In the genomic region with DNA sequence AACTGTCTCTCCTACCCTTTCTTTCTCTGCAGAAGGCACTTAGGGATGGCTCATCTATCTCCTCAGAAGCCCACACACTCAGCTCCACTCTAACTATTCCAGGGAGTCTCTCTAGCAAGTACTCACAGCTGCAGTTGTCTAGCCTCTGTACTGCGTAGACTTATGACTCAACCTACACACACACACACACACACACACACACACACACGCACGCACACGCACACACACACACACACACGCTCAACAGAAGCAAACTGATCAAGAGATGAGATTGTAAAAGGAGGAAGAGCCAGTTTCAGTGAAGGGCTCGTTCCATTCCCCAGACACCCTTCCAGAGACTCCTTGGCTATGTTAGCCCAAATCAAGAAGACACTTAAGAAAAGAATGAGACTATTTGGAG, we compare ENCODE assay signal across 27 mouse cellular contexts. TPM values are rescaled to one million over a fixed set of nuclear protein-coding genes. Genes with fewer than 3 reads are reported as not detected.
DNase-seq lines count a peak whose midpoint lies in the region; ATAC-seq and TF ChIP-seq lines count a peak whose summit lies in the region.
"Had no signal": no experiment of that assay in that cellular context is flagged by ENCODE, and none has a peak within 500 bp of the region (broad histone marks: within the 10 kb centered on the region; RNA-seq: fewer than 3 reads in every experiment).

No protein-coding gene starts in this region.

- H3K4me2 ChIP-seq in lung, postnatal 0 days (replicated peaks; ENCODE audit: low read depth, low read length): no peak overlapping the region
- H3K4me2 ChIP-seq: heart, embryonic 13.5 days; limb, embryonic 13.5 days; liver, embryonic 12.5 days had no signal

- TF ChIP-seq POLR2A in MEL (IDR thresholded peaks at IDR 0.05; ENCODE audit: control insufficient read depth in 1 of 2, insufficient read depth in 1 of 2, low read depth in 1 of 2, low read length in 2 of 2, poor library complexity in 1 of 2): peak in 1 of 2 experiments; percentile 20; a peak in 1 of 4 replicates

- H3K4me3 ChIP-seq in MEL (ENCODE audit: control insufficient read depth in 1 of 2, insufficient read depth in 1 of 2, low read depth in 2 of 2, low read length in 2 of 2): no peak overlapping the region
- no peak overlapping the region for H3K4me3 ChIP-seq in lung, postnatal 0 days (ENCODE audit: low read depth, low read length)
- H3K4me3 ChIP-seq: heart, embryonic 13.5 days; limb, embryonic 13.5 days; liver, embryonic 12.5 days; megakaryocyte, embryonic 14.5 days had no signal

- WGBS in lung, postnatal 0 days: 79% methylated on average over 6 of the region's 6 CpGs

- peaks cover 29 to 43% of the 10 kb centered on the region in 2 experiments for H3K36me3 ChIP-seq in MEL (ENCODE audit: control insufficient read depth in 1 of 2, insufficient read depth in 2 of 2, low read length in 2 of 2)
- no peaks in the 10 kb centered on the region; the same call in 1 of the 2 replicates for H3K36me3 ChIP-seq in lung, postnatal 0 days (ENCODE audit: insufficient read depth, low read length)

- TF ChIP-seq RAD21 in MEL (IDR thresholded peaks at IDR 0.05; ENCODE audit: low read depth, low read length): no peak

- H3K27ac ChIP-seq in MEL (ENCODE audit: control insufficient read depth, low read depth, low read length): peak overlapping the region; percentile 30
- H3K27ac ChIP-seq in lung, postnatal 0 days (ENCODE audit: low read length): no peak overlapping the region
- H3K27ac ChIP-seq: heart, embryonic 13.5 days; hindbrain, postnatal 0 days; limb, embryonic 13.5 days; liver, embryonic 12.5 days had no signal

- TF ChIP-seq EP300 in MEL (IDR thresholded peaks at IDR 0.05; ENCODE audit: low read depth in 1 of 2, low read length in 2 of 2): peak; percentile 65 to 68; a peak in 3 of 4 replicates
- no peak for TF ChIP-seq EP300 in lung, postnatal 0 days (IDR thresholded peaks at IDR 0.05)

- H3K9ac ChIP-seq in MEL (ENCODE audit: control insufficient read depth, low read depth, low read length, poor library complexity, severe bottlenecking): no peak overlapping the region
- no peak overlapping the region for H3K9ac ChIP-seq in lung, postnatal 0 days (replicated peaks; ENCODE audit: low read depth)
- H3K9ac ChIP-seq: heart, embryonic 13.5 days; limb, embryonic 13.5 days; liver, embryonic 12.5 days had no signal

- no peaks in the 10 kb centered on the region for H3K27me3 ChIP-seq in MEL (ENCODE audit: control insufficient read depth in 1 of 2, insufficient read depth in 2 of 2, low read length in 2 of 2)
- no peaks in the 10 kb centered on the region for H3K27me3 ChIP-seq in lung, postnatal 0 days (replicated peaks; ENCODE audit: insufficient read depth, low read length)
- H3K27me3 ChIP-seq: heart, embryonic 13.5 days; limb, embryonic 13.5 days; liver, embryonic 12.5 days; megakaryocyte, embryonic 14.5 days; Patski had no signal

- H3K4me1 ChIP-seq in MEL (ENCODE audit: control insufficient read depth in 1 of 2, insufficient read depth in 2 of 2, low read length in 2 of 2): peaks cover 9 to 20% of the 10 kb centered on the region in 2 experiments
- no peaks in the 10 kb centered on the region for H3K4me1 ChIP-seq in lung, postnatal 0 days (ENCODE audit: insufficient read depth, low read depth, low read length)
- H3K4me1 ChIP-seq: limb, embryonic 13.5 days had no signal

- TF ChIP-seq CTCF in MEL (IDR thresholded peaks at IDR 0.05 in 2 of 3, conservative IDR thresholded peaks at IDR 0.05 in 1 of 3; ENCODE audit: control insufficient read depth in 1 of 3, insufficient read depth in 1 of 3, low read depth in 2 of 3, low read length in 3 of 3, poor library complexity in 1 of 3, severe bottlenecking in 1 of 3): no peak
- TF ChIP-seq CTCF in lung, postnatal 0 days (IDR thresholded peaks at IDR 0.05): no peak

- H3K79me2 ChIP-seq in MEL (ENCODE audit: control insufficient read depth, insufficient read depth, low read length, poor library complexity): peaks cover 66% of the 10 kb centered on the region

- peak; percentile 62 for DNase-seq in right cerebral cortex, adult 18-20 months
- no peak for DNase-seq in right cerebral cortex, postnatal 4 days
- peak; percentile 39 for DNase-seq in CD4-positive helper T cell, adult 2 months (ENCODE audit: low read depth, low spot score)
- peak; percentile 81 for DNase-seq in MEL (ENCODE audit: low read depth, low spot score)
- no peak for DNase-seq in lung, postnatal 0 days (ENCODE audit: low spot score)
- no peak for DNase-seq in cerebellum, postnatal 4 days (ENCODE audit: low spot score in 2 of 2)
- DNase-seq in Muller cell, postnatal 12 days (ENCODE audit: inconsistent ontology term): no peak
- DNase-seq: cerebellum, adult 2 months; cerebellum, postnatal 25 days; gastrocnemius, postnatal 14 days; heart, adult 11 months; heart, postnatal 14 days; kidney, adult 9 months; kidney, postnatal 14 days; layer of hippocampus, postnatal 36 days; lung, adult 18-20 months; lung, postnatal 14 days; midbrain, embryonic 14.5 days had no signal

- ATAC-seq in megakaryocyte progenitor cell, adult 5-6 weeks (replicated peaks; ENCODE audit: poor library complexity): peak; percentile 36
- ATAC-seq in lung, postnatal 0 days: no peak
- ATAC-seq: forebrain, embryonic 14.5 days; hindbrain, postnatal 0 days; intestine, embryonic 16.5 days; liver, embryonic 12.5 days; Patski had no signal

- no peaks in the 10 kb centered on the region for H3K9me3 ChIP-seq in MEL (replicated peaks; ENCODE audit: insufficient read depth, low read length)
- no peaks in the 10 kb centered on the region for H3K9me3 ChIP-seq in lung, postnatal 0 days (ENCODE audit: low read length)
- H3K9me3 ChIP-seq: heart, embryonic 13.5 days; limb, embryonic 13.5 days; liver, embryonic 12.5 days had no signal

TF ChIP-seq in MEL, 35 proteins besides CTCF, POLR2A, EP300 and RAD21 (continues in another document):
- TF ChIP-seq SIN3A (IDR thresholded peaks at IDR 0.05; ENCODE audit: low read length): peak; percentile 60; the same call in 1 of the 2 replicates
- TF ChIP-seq ELF1 (IDR thresholded peaks at IDR 0.05; ENCODE audit: low read depth, low read length): peak; percentile 31; the same call in 1 of the 2 replicates
- TF ChIP-seq MAFK (IDR thresholded peaks at IDR 0.05; ENCODE audit: borderline replicate concordance, low read depth, low read length): no peak
- TF ChIP-seq POLR2AphosphoS2 (IDR thresholded peaks at IDR 0.05; ENCODE audit: low read length): no peak
- TF ChIP-seq HCFC1 (IDR thresholded peaks at IDR 0.05; ENCODE audit: low read depth, low read length): 0 out of 2 replicates have a peak, but pooled peaks have one; percentile 32
- no peak for TF ChIP-seq ZMIZ1 (IDR thresholded peaks at IDR 0.05; ENCODE audit: low read depth, low read length)
- TF ChIP-seq GABPA (IDR thresholded peaks at IDR 0.05; ENCODE audit: low read depth, low read length): no peak
- TF ChIP-seq TCF12 (IDR thresholded peaks at IDR 0.05; ENCODE audit: low read depth, low read length): peak; percentile 56
- TF ChIP-seq TAL1 (IDR thresholded peaks at IDR 0.05; ENCODE audit: low read length): no peak
- no peak; the same call in 1 of the 2 replicates for TF ChIP-seq RCOR1 (IDR thresholded peaks at IDR 0.05; ENCODE audit: low read depth, low read length)
- peak; percentile 80 for TF ChIP-seq ETS1 (IDR thresholded peaks at IDR 0.05; ENCODE audit: low read depth, low read length)
- no peak for TF ChIP-seq USF2 (IDR thresholded peaks at IDR 0.05; ENCODE audit: borderline replicate concordance in 1 of 2, insufficient read depth in 1 of 2, low read depth in 1 of 2, low read length in 2 of 2)
- TF ChIP-seq UBTF (IDR thresholded peaks at IDR 0.05; ENCODE audit: borderline replicate concordance, insufficient read depth, low read depth, low read length): no peak
- no peak for TF ChIP-seq TBP (IDR thresholded peaks at IDR 0.05; ENCODE audit: low read depth, low read length)
- no peak for TF ChIP-seq CHD1 (IDR thresholded peaks at IDR 0.05; ENCODE audit: low read depth, low read length)

RNA-seq across cellular contexts. Expression of a gene that starts 30.4 kb away (rescaled TPM):
- 30.0 and 35.3 TPM in 2 replicates for total RNA-seq in MEL (2012; rRNA removed)
- polyA plus RNA-seq in MEL (2012; ENCODE audit: insufficient read depth in 1 of 2, insufficient read length in 2 of 2, low read depth in 1 of 2, low replicate concordance in 2 of 2, missing spikeins in 1 of 2): 10 to 100 TPM in 1 of 2 experiments, not detected in 1; 43.1 TPM
- total RNA-seq in megakaryocyte progenitor cell, adult 5-6 weeks (2015): 8.7 and 10.2 TPM in 2 replicates
- 15.2 and 18.2 TPM in 2 replicates for total RNA-seq in megakaryocyte progenitor cell, adult 5-6 weeks (2017)
- 18.9 and 19.5 TPM in 2 replicates for polyA plus RNA-seq in lung, postnatal 0 days (2015; fragmentation: Nextera tagmentation; extraction: Ambion mirVana)

RNA-seq across cellular contexts. Expression of a gene that starts 45.8 kb away (rescaled TPM):
- 42.0 and 52.0 TPM in 2 replicates for total RNA-seq in MEL (2012; rRNA removed)
- polyA plus RNA-seq in MEL (2012; ENCODE audit: insufficient read depth in 1 of 2, insufficient read length in 2 of 2, low read depth in 1 of 2, low replicate concordance in 2 of 2, missing spikeins in 1 of 2): 10 to 100 TPM in 1 of 2 experiments, not detected in 1; 62.9 TPM
- total RNA-seq in megakaryocyte progenitor cell, adult 5-6 weeks (2015): 20.4 and 27.4 TPM in 2 replicates
- total RNA-seq in megakaryocyte progenitor cell, adult 5-6 weeks (2017): 17.7 and 23.0 TPM in 2 replicates
- 74.7 and 78.6 TPM in 2 replicates for polyA plus RNA-seq in lung, postnatal 0 days (2015; fragmentation: Nextera tagmentation; extraction: Ambion mirVana)

RNA-seq across cellular contexts. Expression of a gene that starts 49.9 kb away (rescaled TPM):
- 75.3 and 93.2 TPM in 2 replicates for total RNA-seq in MEL (2012; rRNA removed)
- polyA plus RNA-seq in MEL (2012; ENCODE audit: insufficient read depth in 1 of 2, insufficient read length in 2 of 2, low read depth in 1 of 2, low replicate concordance in 2 of 2, missing spikeins in 1 of 2): 100 to 1,000 TPM in 1 of 2 experiments, not detected in 1; 261 TPM
- total RNA-seq in megakaryocyte progenitor cell, adult 5-6 weeks (2015): 78.1 and 85.5 TPM in 2 replicates
- total RNA-seq in megakaryocyte progenitor cell, adult 5-6 weeks (2017): 48.5 and 51.7 TPM in 2 replicates
- polyA plus RNA-seq in lung, postnatal 0 days (2015; fragmentation: Nextera tagmentation; extraction: Ambion mirVana): 62.8 and 75.9 TPM in 2 replicates

RNA-seq across cellular contexts. Expression of a gene that starts 54.7 kb away (rescaled TPM):
- 24.0 and 28.6 TPM in 2 replicates for total RNA-seq in MEL (2012; rRNA removed)
- 10 to 100 TPM in 1 of 2 experiments, not detected in 1; 59.9 TPM for polyA plus RNA-seq in MEL (2012; ENCODE audit: insufficient read depth in 1 of 2, insufficient read length in 2 of 2, low read depth in 1 of 2, low replicate concordance in 2 of 2, missing spikeins in 1 of 2)
- total RNA-seq in megakaryocyte progenitor cell, adult 5-6 weeks (2015): 27.9 and 28.3 TPM in 2 replicates
- 17.0 and 40.0 TPM in 2 replicates for total RNA-seq in megakaryocyte progenitor cell, adult 5-6 weeks (2017)
- polyA plus RNA-seq in lung, postnatal 0 days (2015; fragmentation: Nextera tagmentation; extraction: Ambion mirVana): 6.8 and 8.1 TPM in 2 replicates

RNA-seq across cellular contexts. Expression of a gene that starts 54.8 kb away (rescaled TPM):
- 138 and 157 TPM in 2 replicates for total RNA-seq in MEL (2012; rRNA removed)
- polyA plus RNA-seq in MEL (2012; ENCODE audit: insufficient read depth in 1 of 2, insufficient read length in 2 of 2, low read depth in 1 of 2, low replicate concordance in 2 of 2, missing spikeins in 1 of 2): 100 to 1,000 TPM; 106 to 199 TPM
- 56.9 and 63.7 TPM in 2 replicates for total RNA-seq in megakaryocyte progenitor cell, adult 5-6 weeks (2015)
- total RNA-seq in megakaryocyte progenitor cell, adult 5-6 weeks (2017): 43.2 and 50.3 TPM in 2 replicates
- 47.4 and 49.2 TPM in 2 replicates for polyA plus RNA-seq in lung, postnatal 0 days (2015; fragmentation: Nextera tagmentation; extraction: Ambion mirVana)

Comparison
In these comparisons a context has a peak if more than half of its experiments do, and no peak if none do; other contexts are left out.
1. DNase-seq: peak in right cerebral cortex, adult 18-20 months (single experiment), CD4-positive helper T cell, adult 2 months (single experiment) and MEL (single experiment); none in right cerebral cortex, postnatal 4 days (single experiment), lung, postnatal 0 days (single experiment), cerebellum, postnatal 4 days (0 of 2) and Muller cell, postnatal 12 days (single experiment).